Mouse (Mus musculus): ENCODE results near the gene B3gnt8.

GRCm38 (mm10) chr7:25611501-25611900 lies 15.0 kb upstream of the B3gnt8 start:
- no peak for TF ChIP-seq HCFC1 (IDR thresholded peaks at IDR 0.05; ENCODE audit: low read depth, low read length)
- no peak for TF ChIP-seq TAL1 (IDR thresholded peaks at IDR 0.05; ENCODE audit: low read length)
- no peak for TF ChIP-seq UBTF (IDR thresholded peaks at IDR 0.05; ENCODE audit: borderline replicate concordance, insufficient read depth, low read depth, low read length)
- TF ChIP-seq TBP (IDR thresholded peaks at IDR 0.05; ENCODE audit: low read depth, low read length) = no peak
- TF ChIP-seq POLR2A (IDR thresholded peaks at IDR 0.05; ENCODE audit: control insufficient read depth in 1 of 2, insufficient read depth in 1 of 2, low read depth in 1 of 2, low read length in 2 of 2, poor library complexity in 1 of 2) = no peak
- no peak for TF ChIP-seq KAT2A (conservative IDR thresholded peaks at IDR 0.05; ENCODE audit: low read depth, low read length)
- TF ChIP-seq POLR2AphosphoS5 (IDR thresholded peaks at IDR 0.05; ENCODE audit: borderline replicate concordance, low read depth, low read length) = no peak
- TF ChIP-seq GATA1 (IDR thresholded peaks at IDR 0.05; ENCODE audit: low read depth, low read length) = no peak
- TF ChIP-seq USF1 (IDR thresholded peaks at IDR 0.05; ENCODE audit: low read depth, low read length) = no peak
- no peak for TF ChIP-seq CTCF (IDR thresholded peaks at IDR 0.05 in 2 of 3, conservative IDR thresholded peaks at IDR 0.05 in 1 of 3; ENCODE audit: control insufficient read depth in 1 of 3, insufficient read depth in 1 of 3, low read depth in 2 of 3, low read length in 3 of 3, poor library complexity in 1 of 3, severe bottlenecking in 1 of 3)
- no peak for TF ChIP-seq CHD2 (IDR thresholded peaks at IDR 0.05; ENCODE audit: low read length)
- TF ChIP-seq ELF1 (IDR thresholded peaks at IDR 0.05; ENCODE audit: low read depth, low read length) = no peak
- no peak for TF ChIP-seq EP300 (IDR thresholded peaks at IDR 0.05; ENCODE audit: low read depth in 1 of 2, low read length in 2 of 2)
- TF ChIP-seq SIN3A (IDR thresholded peaks at IDR 0.05; ENCODE audit: low read length) = no peak
